Mouse (Mus musculus) urinary bladder, postnatal 10 days (tissue): Measurements from ENCODE around the gene H1f0.

ENCODE experiments used
- DNase-seq: peaks from one replicate; pipeline ENCODE4 v3.0.0; 2022; ENCODE audit warnings: low spot score

The H1f0 gene

GRCm38 (mm10) chr15:79028237-79028738 is at the start of gene H1f0:
Gene H1f0 (plus strand): TSS chr15:79028450.
- peak; percentile 91 for DNase-seq

DNA sequence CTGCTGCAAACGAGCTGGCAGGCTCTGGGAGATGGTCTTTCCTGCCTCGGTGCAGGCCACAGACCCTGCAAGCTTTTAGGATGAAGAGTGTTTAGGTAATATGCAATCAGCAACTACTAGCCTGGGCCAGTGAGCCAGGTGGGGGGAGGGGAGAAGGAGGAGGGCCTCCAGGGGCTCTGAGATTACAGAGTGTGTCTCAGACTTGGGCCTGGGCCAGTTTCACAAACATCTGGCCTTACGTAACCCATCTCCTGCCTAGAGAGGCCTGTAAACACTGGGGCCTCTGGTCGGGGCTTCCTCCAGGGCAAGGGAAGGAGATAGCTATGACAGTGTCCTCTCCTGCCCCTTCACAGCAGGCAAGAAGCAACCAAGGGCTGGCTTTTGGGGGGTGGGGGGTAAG is 49.4 kb upstream of the H1f0 start:
- no peak for DNase-seq

DNA sequence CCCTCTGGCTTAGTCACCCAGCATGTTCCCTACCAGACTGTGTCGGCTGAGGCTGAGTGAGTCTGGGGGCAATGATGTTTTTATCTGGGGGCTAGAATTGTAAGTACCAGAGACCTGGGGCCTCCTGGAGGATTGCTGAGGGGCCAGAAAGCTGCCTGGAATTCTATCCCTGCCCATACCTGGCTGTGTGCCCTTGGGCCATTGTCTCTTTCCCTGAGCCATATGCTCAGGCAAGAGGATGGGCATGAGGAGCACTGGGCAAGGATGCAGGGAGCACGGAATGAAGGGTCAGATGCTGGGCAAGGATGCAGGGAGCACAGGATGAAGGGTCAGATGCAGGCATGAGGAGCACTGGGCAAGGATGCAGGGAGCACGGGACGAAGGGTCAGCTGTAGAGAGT is 48.2 kb upstream of the H1f0 start:
- no peak for DNase-seq

- DNase-seq, result peak; percentile 68
Measured at GRCm38 (mm10) chr15:78982658-78983435, 45.4 kb upstream of the H1f0 start.

GRCm38 (mm10) chr15:78983436-78984285 is 44.6 kb upstream of the H1f0 start:
- DNase-seq, result no peak

DNA sequence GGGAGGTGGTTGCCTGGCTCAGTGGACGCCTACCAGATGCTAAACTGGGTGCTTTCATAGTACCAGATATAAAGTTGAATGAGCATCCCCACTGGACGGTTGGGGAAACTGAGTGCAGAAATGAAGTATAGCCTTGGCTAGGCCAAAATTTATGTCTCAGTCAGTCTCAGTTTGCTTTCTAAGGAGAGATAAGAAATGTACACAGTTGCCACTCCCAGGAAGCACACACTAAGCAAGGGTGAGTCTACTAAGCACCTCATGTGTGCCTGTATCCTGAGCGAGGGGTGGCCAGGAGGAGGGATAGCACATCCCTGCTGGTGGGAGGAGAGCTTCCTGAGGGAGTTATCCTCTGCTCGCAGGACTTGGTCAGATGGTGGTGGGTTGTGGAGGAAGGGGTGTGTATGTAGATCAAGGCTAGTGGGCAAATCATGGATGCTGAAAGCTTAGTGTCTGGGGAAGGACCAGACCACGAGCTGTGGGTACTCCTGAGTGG is 43.9 kb upstream of the H1f0 start:
- no peak for DNase-seq

DNA sequence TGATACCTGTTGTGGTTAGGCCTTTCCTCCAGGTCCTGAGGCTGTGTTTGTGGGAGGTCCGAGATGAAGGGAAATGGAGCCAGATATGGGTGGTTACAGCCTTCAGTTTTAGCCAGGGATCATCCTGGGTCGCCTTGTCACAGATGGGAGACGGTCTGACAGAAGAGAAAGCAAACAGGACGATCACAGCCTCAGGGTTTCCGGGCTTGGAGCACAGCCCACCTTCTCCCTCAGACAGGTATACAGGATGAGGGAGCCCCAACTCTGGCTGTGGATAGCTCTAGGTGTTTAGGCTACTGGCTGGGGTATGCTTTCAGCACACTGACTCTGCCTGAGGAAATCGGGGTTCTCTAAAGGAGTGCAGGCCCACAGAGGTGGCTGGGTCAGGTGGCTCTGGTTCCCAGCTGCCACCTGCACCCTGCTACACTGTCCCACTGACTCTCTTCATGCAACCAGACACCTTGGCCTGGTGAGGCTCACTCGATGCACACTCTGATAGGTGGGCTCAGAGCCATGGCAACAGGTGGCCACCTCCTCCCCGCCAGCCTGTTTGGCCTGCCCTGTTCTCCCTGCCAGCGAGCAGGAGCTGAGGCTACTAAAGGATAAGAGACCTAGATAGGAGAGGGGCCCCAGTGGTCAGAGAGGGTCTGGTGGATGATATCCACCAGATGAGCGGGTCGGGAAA is 41.6 kb upstream of the H1f0 start:
- no peak for DNase-seq

- no peak for DNase-seq
Measured at GRCm38 (mm10) chr15:78988499-78988971, 39.7 kb upstream of the H1f0 start.

DNA sequence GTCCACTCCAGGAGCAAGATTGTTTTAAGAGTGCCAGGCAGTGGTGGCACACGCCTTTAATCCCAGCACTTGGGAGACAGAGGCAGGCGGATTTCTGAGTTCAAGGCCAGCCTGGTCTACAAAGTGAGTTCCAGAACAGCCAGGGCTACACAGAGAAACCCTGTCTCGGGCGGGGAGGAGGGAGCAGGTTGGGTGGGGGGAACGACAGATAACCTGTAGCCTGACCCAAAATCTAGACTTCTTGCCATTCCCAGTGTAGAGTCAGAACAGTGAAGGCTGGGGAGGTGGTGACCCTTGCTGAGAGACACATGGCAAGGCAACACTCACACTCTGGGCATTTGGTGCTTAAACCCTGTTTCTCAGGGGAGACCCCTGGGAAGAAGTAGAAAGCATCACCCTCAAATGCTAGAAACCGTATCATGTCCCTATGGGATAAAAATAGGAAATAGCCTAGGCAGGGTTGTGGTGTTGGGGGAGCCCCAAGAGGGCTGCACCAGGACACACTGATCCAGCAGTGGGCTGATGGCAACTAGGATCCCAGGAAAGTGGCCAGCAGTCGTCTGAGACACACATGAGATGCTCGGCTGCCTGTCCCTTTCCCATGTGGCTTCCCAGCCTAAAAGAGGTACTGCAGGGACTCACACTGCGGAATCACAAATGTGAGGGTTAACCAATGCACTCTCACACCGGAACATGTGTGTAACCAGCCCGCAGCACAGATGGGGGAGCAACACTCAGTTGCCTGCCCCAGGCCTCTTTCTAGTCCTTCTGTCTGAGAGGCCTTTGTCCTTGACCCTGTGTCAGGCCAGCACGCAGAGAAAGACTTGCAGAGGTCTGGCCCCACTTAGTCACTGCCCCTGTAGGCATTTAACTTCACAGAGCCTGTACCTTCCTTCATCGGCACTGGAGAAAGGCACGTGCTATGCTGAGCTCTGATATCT is 38.8 kb upstream of the H1f0 start:
- DNase-seq, result no peak

DNA sequence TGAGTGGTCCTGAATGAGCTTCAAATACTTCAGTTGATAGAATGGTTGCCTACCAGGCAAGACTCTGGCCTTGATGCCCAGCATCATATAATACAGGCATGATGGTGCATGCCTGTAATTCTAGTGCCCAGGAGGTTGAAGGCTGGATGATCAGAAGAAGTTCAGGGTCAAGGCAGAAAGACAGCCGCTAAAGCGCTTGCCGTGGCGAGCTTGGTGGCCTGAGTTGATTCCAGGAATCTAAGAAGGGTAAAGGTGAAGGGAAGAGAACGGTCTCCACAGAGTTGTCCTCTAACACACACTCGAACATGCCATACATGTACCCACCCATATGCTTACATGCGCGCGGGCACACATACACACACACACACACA is 38.2 kb upstream of the H1f0 start:
- DNase-seq, result no peak

DNA sequence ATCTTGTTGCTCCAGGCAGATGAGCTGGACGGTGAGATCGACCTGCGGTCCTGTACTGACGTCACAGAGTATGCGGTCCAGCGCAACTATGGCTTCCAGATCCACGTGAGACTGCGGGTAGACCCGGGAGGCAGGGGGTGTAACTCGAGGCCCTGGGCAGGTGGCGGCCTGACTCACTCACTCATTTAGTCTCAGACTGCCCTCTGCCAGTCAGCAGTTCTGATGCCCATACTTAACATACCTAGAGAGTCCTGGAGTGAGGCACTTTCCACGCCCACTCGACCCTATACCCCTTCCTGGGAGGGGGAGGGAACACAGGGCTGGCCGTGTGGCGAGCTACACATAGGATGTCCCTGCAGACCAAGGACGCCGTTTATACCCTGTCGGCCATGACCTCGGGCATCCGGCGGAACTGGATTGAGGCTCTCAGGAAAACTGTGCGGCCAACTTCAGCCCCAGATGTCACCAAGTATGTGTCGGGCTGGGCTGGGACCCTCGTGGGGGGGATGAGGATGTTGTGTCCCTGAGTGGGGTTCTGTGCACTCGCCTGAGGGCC is 37.2 kb upstream of the H1f0 start:
- no peak for DNase-seq

DNA sequence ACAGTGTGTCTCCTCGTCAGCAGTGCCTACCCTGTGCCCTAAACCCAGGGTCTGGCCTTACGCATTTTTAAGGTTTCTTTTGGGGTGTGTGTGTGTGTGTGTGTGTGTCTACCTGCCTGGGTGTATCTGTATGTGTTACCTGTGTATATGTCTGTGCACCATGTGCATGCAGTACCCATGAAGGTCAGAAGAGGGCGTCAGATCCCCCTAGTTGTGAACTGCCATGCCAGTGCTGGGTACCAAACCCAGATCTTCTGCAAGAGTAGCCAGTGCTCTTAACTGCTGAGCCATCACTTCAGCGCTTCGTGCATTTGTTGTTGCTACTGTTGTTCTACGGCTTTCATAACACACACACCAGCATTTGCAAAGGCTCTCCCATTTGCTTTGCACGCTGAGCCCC is 36.0 kb upstream of the H1f0 start:
- DNase-seq, result no peak

GRCm38 (mm10) chr15:78992925-78993324 is 35.3 kb upstream of the H1f0 start:
- DNase-seq, result no peak

DNA sequence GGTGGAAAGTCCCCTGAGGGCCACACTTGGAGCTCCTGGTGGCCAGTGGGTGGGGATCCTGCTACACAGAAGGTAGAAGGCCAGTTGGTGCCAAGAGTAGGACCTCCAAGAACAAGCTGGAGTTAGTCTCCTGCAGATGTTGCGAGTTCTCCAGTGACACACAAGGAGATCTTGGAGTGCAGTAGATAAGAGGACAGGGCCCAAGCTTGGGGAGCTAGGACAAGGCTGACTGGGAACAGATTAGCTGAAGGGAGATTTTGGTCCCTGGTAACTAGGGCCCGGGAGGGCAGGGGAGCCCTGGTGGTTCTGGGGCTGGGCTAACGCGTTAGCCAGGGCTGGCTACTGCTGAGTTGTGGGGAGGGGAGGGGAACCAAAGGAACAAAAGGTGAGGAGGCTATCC is 32.3 kb upstream of the H1f0 start:
- DNase-seq, result no peak

- DNase-seq, result no peak
Measured at GRCm38 (mm10) chr15:78996663-78997062, 31.6 kb upstream of the H1f0 start.

DNA sequence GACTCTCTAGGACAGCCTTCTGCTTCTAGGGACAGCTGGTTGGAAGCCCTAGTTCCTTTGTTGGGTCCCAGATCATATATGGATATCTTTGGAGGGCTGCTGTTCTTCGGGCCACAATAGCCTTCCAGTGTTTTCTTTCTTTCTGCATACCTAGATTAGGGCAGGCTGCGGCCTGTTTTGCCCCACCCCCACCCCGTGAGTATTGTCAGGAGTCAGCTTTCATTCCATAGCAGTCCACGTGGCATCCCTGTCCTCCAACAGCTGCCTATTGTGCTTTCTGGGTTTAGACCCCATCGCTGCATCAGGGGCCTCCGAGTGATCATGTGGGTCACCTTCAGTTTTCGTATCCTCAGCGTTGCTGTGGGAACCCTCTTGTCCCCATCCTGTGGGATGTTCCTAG is 29.9 kb upstream of the H1f0 start:
- no peak for DNase-seq

GRCm38 (mm10) chr15:78999586-78999985 is 28.7 kb upstream of the H1f0 start:
- no peak for DNase-seq

DNA sequence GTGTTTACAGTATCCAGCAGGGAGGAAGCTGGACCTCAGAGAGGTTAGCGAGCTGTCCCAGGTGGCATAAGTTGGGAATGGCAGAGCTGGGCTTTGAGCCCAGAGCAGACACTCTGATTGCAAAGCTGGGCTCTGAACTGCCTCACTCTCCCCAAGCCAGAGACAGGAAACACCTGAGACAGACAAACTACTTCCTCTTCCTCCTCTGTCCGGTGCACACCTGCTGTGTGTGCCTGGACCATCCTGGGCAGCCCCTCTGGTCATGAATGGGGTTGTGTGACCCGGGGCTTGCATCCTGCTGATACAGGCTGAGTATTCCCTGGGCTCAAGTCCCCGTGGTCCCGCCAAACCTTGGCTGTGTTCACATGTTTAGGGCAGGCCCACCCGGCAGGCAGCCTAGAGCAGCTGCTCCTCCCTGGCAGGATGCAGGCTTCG is 27.9 kb upstream of the H1f0 start:
- DNase-seq, result no peak

GRCm38 (mm10) chr15:79001559-79001958 is 26.7 kb upstream of the H1f0 start:
- no peak for DNase-seq

DNA sequence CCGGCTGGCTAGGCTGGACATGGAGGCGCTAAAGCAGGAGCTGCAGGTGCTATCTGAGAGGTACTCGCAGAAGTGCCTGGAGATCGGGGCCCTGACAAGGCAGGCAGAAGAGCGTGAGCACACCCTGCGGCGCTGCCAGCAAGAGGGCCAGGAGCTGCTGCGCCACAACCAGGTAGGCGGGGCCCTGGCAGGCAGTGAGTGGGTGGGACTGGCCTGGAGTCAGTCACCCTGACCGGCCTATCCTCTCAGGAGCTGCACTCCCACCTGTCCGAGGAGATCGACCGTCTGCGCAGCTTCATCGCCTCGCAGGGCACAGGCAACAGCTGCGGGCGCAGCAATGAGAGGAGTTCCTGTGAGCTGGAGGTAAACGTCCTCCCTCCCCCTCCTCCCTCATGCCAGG is 26.2 kb upstream of the H1f0 start:
- DNase-seq, result no peak

DNA sequence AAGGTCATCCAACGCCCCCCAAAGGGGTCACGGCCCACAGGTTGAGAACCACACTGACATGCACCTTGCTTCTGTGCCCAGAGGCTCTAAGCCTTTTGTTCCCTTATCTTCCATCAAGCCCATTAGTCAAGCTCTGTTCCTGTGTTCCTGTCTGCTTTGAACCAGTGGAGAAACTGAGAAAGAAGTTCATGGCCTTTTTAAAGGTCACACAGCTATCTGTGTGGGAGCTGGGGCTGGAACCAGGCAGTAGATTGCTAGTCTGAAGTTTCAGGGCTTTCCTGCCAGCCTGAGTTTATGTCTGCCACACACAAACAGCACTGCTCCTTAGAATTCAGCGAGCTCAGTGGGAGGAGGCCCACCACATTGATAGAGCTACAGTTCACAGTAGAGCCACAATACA is 25.2 kb upstream of the H1f0 start:
- no peak for DNase-seq
